Mouse (Mus musculus) megakaryocyte-erythroid progenitor cell, adult 5 weeks (primary cell): Measurements from ENCODE around the gene Spn. TPM values are rescaled to one million over a fixed set of nuclear protein-coding genes. Genes with fewer than 3 reads are reported as not detected.

ENCODE experiments used
- polyA plus RNA-seq: library from polyadenylated mRNA; stranded (reverse); fragments of >175 nt; gene quantifications from 2 replicates; pipeline ENCODE4 v1.2.3, GENCODE M21; 2012

Gene Spn
- polyA plus RNA-seq, result 137 and 157 TPM in 2 replicates

DNA sequence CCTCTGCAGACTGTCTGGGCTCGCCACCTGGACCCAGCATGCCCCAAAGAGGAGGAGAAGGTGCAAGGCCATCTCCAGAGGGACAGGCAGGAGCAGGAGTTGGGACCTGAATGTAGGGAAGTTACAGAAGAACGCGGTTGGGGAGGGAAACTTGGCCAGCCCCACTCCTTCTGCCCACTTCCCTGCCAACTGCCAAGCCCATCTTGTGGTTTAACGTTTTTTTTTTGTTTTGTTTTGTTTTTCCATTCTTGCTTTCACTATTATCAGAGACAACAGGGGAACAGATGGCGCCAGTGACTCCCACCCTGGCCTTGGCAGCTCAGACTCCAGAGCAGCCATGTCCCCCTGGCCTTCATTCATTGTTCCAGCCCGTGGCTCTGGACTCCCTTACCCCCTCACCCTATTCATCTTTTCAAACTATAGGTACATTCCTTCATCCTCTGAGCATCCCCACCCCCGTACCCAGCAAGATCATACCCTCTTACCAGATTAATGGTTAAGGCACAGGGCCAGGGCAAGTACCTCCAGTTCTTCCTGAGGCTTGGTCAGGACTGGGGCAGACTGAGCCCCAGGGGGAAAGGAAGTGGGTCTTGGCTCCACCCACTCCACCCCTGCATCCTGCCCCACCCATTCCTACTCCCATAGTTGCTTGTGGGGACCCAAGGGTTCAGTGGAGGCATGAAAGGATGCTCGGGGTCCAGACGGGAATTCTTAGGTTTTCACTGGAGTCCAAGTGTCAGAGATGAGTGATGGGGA, at the start of gene Spn:
Gene Spn, minus strand, starts transcription at position 562 of the 756 bp plus-strand sequence.

DNA sequence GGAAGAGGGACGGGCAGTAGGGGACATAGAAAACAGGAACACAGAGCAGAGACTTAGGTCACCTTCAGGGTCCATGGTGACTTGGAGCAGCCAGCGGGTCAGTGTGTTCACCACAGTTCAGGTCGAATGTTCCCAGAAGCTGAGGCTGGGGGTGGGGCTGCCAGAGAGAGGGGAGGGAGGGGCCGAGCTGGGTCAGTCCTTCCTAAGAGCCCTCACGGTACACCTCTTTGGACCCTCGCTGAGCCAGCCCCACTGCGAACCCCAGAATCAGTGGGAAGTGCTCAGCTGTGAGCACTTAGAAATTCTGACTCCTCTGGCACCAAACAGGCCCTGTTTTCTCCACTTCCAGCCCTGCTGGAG, 15.7 kb downstream of the Spn start, which contains the start of gene Qprt:
Gene Qprt, minus strand, starts transcription at position 316 of the 360 bp plus-strand sequence.

DNA sequence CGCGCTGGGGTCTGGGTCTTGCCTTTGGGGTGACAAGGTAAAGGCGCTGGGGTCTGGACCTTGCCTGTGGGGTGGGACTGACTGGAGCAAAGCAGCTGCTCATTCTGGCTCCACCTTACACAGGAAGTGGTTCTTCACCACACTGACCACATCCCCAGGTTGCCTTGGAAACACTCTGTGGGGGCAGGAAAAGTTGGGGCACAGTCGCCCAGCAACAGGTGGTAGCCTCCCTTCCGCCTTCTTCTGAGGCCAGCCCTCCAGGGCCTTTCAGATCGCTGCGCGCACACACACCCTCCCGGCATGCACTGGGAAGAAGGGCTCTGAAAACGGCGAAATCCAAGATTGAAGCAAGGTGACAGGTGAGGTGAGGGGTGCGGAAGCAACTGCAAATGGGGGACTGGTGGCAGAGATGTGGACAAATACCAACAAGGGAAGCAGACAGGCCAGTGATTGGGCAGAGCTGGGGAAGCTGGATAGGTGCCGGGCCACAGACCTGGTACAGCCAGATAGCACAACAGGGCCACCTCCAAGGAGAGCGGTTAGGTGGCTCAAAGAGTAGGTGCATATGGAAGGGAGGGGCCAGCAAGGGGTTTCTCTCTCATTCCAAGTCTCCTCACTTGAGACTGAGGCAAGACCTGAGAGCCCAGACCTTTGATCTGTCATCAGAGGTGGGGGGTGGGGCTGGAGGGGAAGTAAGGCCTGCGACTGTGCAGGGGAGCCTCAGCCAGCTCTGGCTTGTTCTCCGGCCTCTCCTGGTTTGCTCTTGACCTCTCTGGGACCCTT, 46.3 kb downstream of the Spn start, which contains the start of gene AI467606:
Gene AI467606, plus strand, starts transcription at position 246 of the 783 bp plus-strand sequence.

DNA sequence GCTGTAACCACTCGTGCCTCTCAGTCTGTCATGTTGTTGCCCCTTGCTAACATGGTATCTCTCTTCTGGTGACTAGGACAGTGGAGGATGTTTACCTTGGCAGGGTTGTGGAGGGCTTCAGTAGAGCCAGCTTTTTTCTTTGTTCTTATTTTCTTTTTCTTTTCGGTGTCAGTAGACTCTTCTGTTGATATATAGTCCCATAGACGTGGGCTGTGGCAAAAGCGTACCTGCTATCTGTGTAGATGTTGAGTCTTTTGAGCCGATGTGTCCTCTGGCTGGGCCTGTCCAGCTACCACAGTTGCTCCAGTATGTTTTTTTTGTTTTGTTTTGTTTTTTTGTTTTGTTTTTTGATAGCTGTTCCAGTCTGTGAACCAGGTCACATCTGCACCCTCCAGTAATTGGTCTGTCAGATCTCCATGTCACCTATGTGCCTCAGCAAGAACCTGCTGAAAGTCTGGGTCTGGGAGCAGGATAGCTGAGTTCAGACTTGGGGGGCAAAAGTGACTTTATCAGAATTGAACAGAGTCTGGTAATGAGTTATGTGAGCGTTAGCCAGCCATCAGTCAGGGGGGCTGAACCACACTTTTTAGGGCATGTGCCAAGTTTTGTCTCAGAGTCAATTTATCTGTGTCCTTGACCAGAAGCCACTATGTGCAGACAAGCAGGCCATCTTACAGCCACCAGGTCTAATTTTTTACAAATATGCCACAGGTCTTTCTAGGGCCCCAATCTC, 50.2 kb downstream of the Spn start, which contains the start of gene Zg16:
Gene Zg16, minus strand, starts transcription at position 51 of the 733 bp plus-strand sequence.

Other genes starting within 250 kb of the Spn start
- 46.0 and 48.8 TPM in 2 replicates for gene Tmem219, start 214.9 kb downstream of the Spn start, polyA plus RNA-seq
- 24.7 and 27.7 TPM in 2 replicates for gene Kctd13, start 208.9 kb downstream of the Spn start, polyA plus RNA-seq
- gene Asphd1, start 188.2 kb downstream of the Spn start, polyA plus RNA-seq, result 0.35 TPM in 1 of 2 replicates, not detected in the other
- gene Sez6l2, start 187.3 kb downstream of the Spn start, polyA plus RNA-seq, result 1.5 and 2.1 TPM in 2 replicates
- 127 and 143 TPM in 2 replicates for gene Cdipt, start 161.9 kb downstream of the Spn start, polyA plus RNA-seq
- 0.74 and 0.75 TPM in 2 replicates for gene Cdiptos, start 161.7 kb downstream of the Spn start, polyA plus RNA-seq
- 25.1 and 28.0 TPM in 2 replicates for gene Mvp, start 123.2 kb downstream of the Spn start, polyA plus RNA-seq
- 9.4 TPM in 1 of 2 replicates, not detected in the other for gene Pagr1b, start 121.3 kb downstream of the Spn start, polyA plus RNA-seq
- 67.0 and 68.3 TPM in 2 replicates for gene Pagr1a, start 120.5 kb downstream of the Spn start, polyA plus RNA-seq
- 146 and 149 TPM in 2 replicates for gene Gm42742, start 116.7 kb downstream of the Spn start, polyA plus RNA-seq
- gene Prrt2, start 116.6 kb downstream of the Spn start, polyA plus RNA-seq, result 0.61 and 0.66 TPM in 2 replicates
- gene Maz, start 110.8 kb downstream of the Spn start, polyA plus RNA-seq, result 845 and 941 TPM in 2 replicates
- gene Kif22, start 95.4 kb downstream of the Spn start, polyA plus RNA-seq, result 29.9 and 30.8 TPM in 2 replicates
- 0.86 and 0.89 TPM in 2 replicates for gene Zg16, start 50.5 kb downstream of the Spn start, polyA plus RNA-seq
- gene AI467606, start 46.5 kb downstream of the Spn start, polyA plus RNA-seq, result 106 and 120 TPM in 2 replicates
- gene Qprt, start 15.6 kb downstream of the Spn start, polyA plus RNA-seq, result 1.9 and 3.5 TPM in 2 replicates
- 56.3 and 72.8 TPM in 2 replicates for gene Cd2bp2, start 58.2 kb upstream of the Spn start, polyA plus RNA-seq
- gene Tbc1d10b, start 70.6 kb upstream of the Spn start, polyA plus RNA-seq, result 65.6 and 68.1 TPM in 2 replicates
- gene Mylpf, start 71.1 kb upstream of the Spn start, polyA plus RNA-seq, result 1.6 and 3.1 TPM in 2 replicates
- gene Zfp553, start 95.2 kb upstream of the Spn start, polyA plus RNA-seq, result 21.1 and 24.7 TPM in 2 replicates
- gene Sept1, start 95.3 kb upstream of the Spn start, polyA plus RNA-seq, result 148 and 225 TPM in 2 replicates
- gene Zfp771, start 106.5 kb upstream of the Spn start, polyA plus RNA-seq, result 82.3 and 89.5 TPM in 2 replicates
- gene Dctpp1, start 122.9 kb upstream of the Spn start, polyA plus RNA-seq, result 154 and 169 TPM in 2 replicates
- gene Sephs2, start 136.2 kb upstream of the Spn start, polyA plus RNA-seq, result 27.0 and 35.1 TPM in 2 replicates
- gene Itgal, start 158.4 kb upstream of the Spn start, polyA plus RNA-seq, result 25.1 and 29.6 TPM in 2 replicates
- gene Zfp768, start 207.8 kb upstream of the Spn start, polyA plus RNA-seq, result 29.2 and 33.9 TPM in 2 replicates
- 5.6 and 7.2 TPM in 2 replicates for gene Zfp747, start 238.2 kb upstream of the Spn start, polyA plus RNA-seq
- 0.43 and 0.74 TPM in 2 replicates for gene 9130019O22Rik, start 249.3 kb upstream of the Spn start, polyA plus RNA-seq